Mouse (Mus musculus): Measurements from ENCODE around the gene Enox2. TPM values are rescaled to one million over a fixed set of nuclear protein-coding genes. Genes with fewer than 3 reads are reported as not detected.

Gene Enox2
- total RNA-seq, 2 experiments from 2014 or later = 17.5 to 19.1 TPM

DNA sequence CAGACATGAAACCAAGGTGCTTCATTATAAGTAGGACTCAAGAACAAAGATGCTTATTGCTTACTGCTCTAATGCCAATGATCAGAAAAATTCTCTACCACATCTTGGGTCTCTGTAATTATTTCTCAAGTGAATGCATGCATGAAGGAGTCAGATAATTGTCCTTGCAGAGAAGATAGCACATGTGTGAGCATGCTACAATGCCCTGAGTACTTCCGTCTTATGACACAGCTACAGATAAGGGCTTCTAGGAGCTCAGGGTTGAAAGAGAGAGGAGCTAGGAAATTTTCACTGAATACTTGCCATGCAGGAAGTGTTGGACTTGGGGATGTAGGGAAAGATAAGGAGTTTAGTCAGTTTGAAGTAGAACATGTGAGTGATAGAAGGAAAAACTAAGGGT is 285.2 kb downstream of the Enox2 start:
- DNase-seq = no peak

DNA sequence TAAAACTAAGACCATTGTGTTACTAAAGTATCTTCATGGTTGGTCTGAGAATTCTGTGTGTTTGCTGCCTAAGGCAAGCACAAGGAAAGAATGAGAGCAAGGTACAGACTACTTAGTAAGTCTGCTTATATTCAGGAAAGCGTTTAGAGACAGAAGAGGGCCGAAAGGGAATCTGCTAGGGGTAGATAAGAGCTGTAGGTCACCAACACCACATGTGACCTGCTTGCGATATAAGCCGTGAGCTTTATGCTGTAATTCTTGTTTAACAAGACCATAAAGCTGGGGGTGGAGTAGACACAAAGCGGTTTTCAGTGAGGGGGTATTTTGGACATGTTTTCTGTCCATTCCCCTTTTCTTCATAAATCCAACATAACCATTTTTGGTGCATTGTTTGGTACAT is 302.4 kb downstream of the Enox2 start:
- no peak for DNase-seq

DNA sequence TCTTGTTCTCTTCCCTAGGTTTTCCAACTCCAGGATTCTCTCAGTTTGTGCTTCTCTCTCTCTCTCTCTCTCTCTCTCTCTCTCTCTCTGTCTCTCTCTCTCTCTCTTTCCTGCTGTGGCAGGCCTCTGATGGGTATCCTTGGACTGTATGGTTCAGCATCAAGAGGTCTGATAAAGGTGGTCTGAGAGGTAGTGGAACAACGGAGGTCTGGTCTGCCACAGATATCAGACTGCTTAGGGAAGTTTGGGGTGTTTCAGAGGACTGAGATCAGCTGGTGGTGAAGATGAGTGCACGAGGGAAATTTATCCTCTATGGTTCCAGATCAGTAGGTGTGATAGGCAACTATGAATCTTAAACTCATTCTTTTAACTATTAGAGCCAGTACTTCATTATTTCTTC is 303.6 kb downstream of the Enox2 start:
- no peak for DNase-seq

Other genes starting within 250 kb of the Enox2 start
- gene Arhgap36, start 175.7 kb upstream of the Enox2 start, total RNA-seq (2021) = 10 to 100 TPM; 46.1 to 63.9 TPM